Mouse (Mus musculus): ENCODE results near the gene Gnai3.

DNA sequence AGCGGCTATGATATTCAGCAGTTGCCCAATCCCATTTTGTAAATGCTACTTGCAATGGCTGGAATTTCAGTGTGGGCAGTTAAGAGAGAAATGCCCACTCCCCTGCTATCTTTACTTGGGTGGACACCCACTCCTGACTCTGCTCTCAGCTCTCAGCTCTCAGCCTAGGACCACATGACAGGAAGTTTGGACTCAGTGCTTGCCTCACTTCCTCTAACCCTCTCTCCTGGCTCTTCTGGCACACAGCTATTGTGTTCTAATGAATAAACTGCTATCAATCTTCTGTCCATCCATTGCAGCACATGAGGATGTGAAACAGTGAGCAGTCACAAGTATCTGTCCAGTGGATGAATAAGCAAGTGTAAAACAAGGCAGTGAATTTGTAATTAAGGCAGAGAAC is 13.5 kb downstream of the Gnai3 start:
- no peak for TF ChIP-seq E2F4 (IDR thresholded peaks at IDR 0.05; ENCODE audit: insufficient read depth)
- no peak for TF ChIP-seq USF1 (IDR thresholded peaks at IDR 0.05; ENCODE audit: low read depth)
- no peak for TF ChIP-seq TCF12 (IDR thresholded peaks at IDR 0.05; ENCODE audit: insufficient read depth, poor library complexity, severe bottlenecking)
- TF ChIP-seq POLR2A (IDR thresholded peaks at IDR 0.05; ENCODE audit: insufficient read length, low read depth) = no peak
- no peak for TF ChIP-seq MYOG (IDR thresholded peaks at IDR 0.05; ENCODE audit: control insufficient read depth in 1 of 3, insufficient read depth in 1 of 3, insufficient read length in 2 of 3, low read depth in 2 of 3)
